Mouse (Mus musculus) C2C12 (cell line): ENCODE data around the gene Bscl2. TPM values are rescaled to one million over a fixed set of nuclear protein-coding genes. Genes with fewer than 3 reads are reported as not detected.
"Not testable (repeated sequence)": the region's sequence is repeated elsewhere in the genome, so short reads cannot be mapped to it uniquely, and the experiment has no call there.

Experiments used
- H3K27me3 ChIP-seq: one replicate; pipeline ENCODE4 v1.6.1; 2011; ENCODE audit not compliant: control insufficient read depth, insufficient read depth, insufficient read length
- H3K36me3 ChIP-seq: one replicate; pipeline ENCODE4 v1.6.1; 2011; ENCODE audit not compliant: control insufficient read depth, insufficient read depth
- H3K4me3 ChIP-seq: one replicate; pipeline ENCODE4 v1.5.1; 2011; ENCODE audit warnings: mild to moderate bottlenecking, control low read depth; ENCODE audit not compliant: poor library complexity, insufficient read depth, severe bottlenecking
- H3K79me2 ChIP-seq: one replicate; pipeline ENCODE4 v1.6.1; 2011; ENCODE audit not compliant: control insufficient read depth, insufficient read depth
- H3K79me3 ChIP-seq: one replicate; pipeline ENCODE4 v1.6.1; 2011; ENCODE audit warnings: low read depth, control low read depth
- H3ac ChIP-seq: one replicate; pipeline ENCODE3; 2011; ENCODE audit warnings: low read depth; ENCODE audit not compliant: control insufficient read depth, insufficient read length
- CEBPB ChIP-seq: IDR thresholded peaks from one replicate; pipeline ENCODE4 v1.6.1; 2011; ENCODE audit warnings: low read depth, mild to moderate bottlenecking, control low read depth, moderate library complexity
- CTCF ChIP-seq: IDR thresholded peaks from one replicate; pipeline ENCODE4 v1.5.1; 2011; ENCODE audit not compliant: control insufficient read depth, insufficient read depth, insufficient read length
- FOSL1 ChIP-seq: IDR thresholded peaks from one replicate; pipeline ENCODE4 v1.8.0; 2011; ENCODE audit warnings: mild to moderate bottlenecking, low read length; ENCODE audit not compliant: poor library complexity, insufficient read depth, severe bottlenecking
- MAX ChIP-seq: IDR thresholded peaks from one replicate; pipeline ENCODE4 v1.6.1; 2011; ENCODE audit warnings: mild to moderate bottlenecking, control low read depth
- MYOD1 ChIP-seq: IDR thresholded peaks from one replicate; pipeline ENCODE4 v1.6.1; 2011; ENCODE audit warnings: low read depth; ENCODE audit not compliant: control insufficient read depth, insufficient read length
- MYOG ChIP-seq: IDR thresholded peaks from one replicate; pipeline ENCODE4 v1.6.1; 2011; ENCODE audit not compliant: control insufficient read depth, insufficient read length; ENCODE audit errors: extremely low read depth
- USF1 ChIP-seq: IDR thresholded peaks from one replicate; pipeline ENCODE4 v1.6.1; 2011; ENCODE audit warnings: low read depth, mild to moderate bottlenecking, control low read depth, moderate library complexity
- polyA plus RNA-seq: library from polyadenylated mRNA; unstranded; fragments of >200 nt; fragmentation: generic; extraction: Trizol; gene quantifications from one replicate; pipeline ENCODE4 v1.2.1, GENCODE M21; 2012; ENCODE audit warnings: missing spikeins

Bscl2 gene
- polyA plus RNA-seq, 1 experiment = 5.4 TPM

DNA sequence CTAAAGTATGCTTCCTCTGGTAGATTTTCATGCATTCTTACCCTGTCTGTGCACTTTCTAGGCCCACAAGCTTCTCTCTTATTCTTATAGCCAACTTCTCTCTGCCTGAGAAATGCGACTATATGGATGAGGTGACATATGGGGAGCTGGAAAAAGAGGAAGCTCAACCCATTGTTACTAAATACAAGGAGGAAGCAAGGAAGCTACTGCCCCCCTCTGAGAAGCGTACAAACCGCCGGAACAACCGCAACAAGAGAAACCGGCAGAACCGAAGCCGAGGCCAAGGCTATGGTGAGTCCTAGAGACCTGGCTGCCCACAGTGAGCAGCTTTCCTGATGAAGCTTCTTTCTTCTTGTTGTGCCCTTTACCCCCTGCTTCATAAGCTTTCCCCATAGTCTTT is 7.6 kb upstream of the Bscl2 start, which contains the start of gene AC129217.1:
AC129217.1 (plus strand) TSS at position 114 of the 400 bp plus-strand sequence.
- TF ChIP-seq MYOG = no peak
- no peak for TF ChIP-seq CTCF
- TF ChIP-seq CEBPB = no peak
- TF ChIP-seq MAX = no peak
- TF ChIP-seq FOSL1 = no peak
- no peak for TF ChIP-seq USF1
- TF ChIP-seq MYOD1 = no peak
- Histone ChIP-seq H3K27me3 (no peaks in the 10 kb centered on the region), H3K79me3 (peaks cover 5% of the 10 kb centered on the region)

DNA sequence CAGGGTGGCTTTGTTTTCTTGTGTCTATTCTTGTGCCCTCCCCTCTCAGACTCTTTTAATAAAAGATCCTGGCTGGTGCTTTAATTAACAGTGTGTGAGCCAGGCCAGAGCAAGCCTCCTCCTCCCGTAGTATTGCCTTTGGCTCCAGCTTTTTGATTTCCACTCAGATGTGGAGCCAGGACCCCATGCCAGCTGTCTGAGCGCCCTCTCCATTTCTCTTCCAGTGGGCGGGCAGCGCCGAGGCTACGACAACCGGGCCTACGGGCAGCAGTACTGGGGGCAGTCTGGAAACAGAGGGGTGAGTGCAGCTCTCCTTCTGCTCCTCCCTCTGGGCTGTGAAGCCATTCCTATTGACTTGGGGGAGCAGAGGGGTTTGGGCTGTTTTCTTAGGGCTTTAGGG is 6.6 kb upstream of the Bscl2 start:
- Histone ChIP-seq H3K79me3 (peaks cover 2% of the 10 kb centered on the region), H3K4me3 (no peak overlapping the region), H3K36me3 (peaks cover 99% of the 10 kb centered on the region), H3K27me3 (no peaks in the 10 kb centered on the region), H3ac (no peak overlapping the region), H3K79me2 (peaks cover 24% of the 10 kb centered on the region)
- TF ChIP-seq FOSL1 (no peak), USF1 (no peak), CEBPB (no peak), CTCF (no peak), MAX (no peak), MYOD1 (no peak), MYOG (no peak)

More for the DNA sequence above, 7.6 kb upstream of the Bscl2 start, which contains the start of gene AC129217.1:
- peaks cover 98% of the 10 kb centered on the region for H3K36me3 ChIP-seq
- no peak within 1 kb of the TSS for H3ac ChIP-seq
- no peak within 1 kb of the TSS for H3K4me3 ChIP-seq
- peaks cover 33% of the 10 kb centered on the region for H3K79me2 ChIP-seq

DNA sequence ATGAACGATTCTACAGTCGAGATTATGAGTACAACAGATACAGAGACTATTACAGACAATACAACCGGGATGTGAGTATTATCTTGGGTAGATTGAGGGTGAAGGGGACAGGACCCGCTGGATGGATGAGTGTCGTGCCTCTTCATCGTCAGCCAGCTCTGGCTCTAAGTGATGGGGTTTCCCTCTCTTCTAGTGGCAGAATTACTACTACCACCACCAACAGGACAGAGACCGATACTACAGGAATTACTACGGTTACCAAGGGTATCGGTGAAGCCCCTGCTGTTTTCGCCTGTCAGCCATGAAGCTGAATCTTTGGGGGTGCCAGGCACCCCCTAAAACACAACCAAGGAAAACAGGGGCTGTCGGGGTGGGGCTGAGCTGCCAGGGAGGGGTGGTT is 6.0 kb upstream of the Bscl2 start:
- no peaks in the 10 kb centered on the region for H3K27me3 ChIP-seq
- H3ac ChIP-seq = no peak overlapping the region
- peaks cover 99% of the 10 kb centered on the region for H3K36me3 ChIP-seq
- H3K79me2 ChIP-seq = peaks cover 24% of the 10 kb centered on the region
- no peak for TF ChIP-seq CEBPB
- TF ChIP-seq FOSL1 = no peak
- no peak for TF ChIP-seq MYOD1
- no peak for TF ChIP-seq USF1
- no peak for TF ChIP-seq MAX
- TF ChIP-seq CTCF = no peak
- no peak for TF ChIP-seq MYOG
- peaks cover 2% of the 10 kb centered on the region for H3K79me3 ChIP-seq
- H3K4me3 ChIP-seq = no peak overlapping the region

DNA sequence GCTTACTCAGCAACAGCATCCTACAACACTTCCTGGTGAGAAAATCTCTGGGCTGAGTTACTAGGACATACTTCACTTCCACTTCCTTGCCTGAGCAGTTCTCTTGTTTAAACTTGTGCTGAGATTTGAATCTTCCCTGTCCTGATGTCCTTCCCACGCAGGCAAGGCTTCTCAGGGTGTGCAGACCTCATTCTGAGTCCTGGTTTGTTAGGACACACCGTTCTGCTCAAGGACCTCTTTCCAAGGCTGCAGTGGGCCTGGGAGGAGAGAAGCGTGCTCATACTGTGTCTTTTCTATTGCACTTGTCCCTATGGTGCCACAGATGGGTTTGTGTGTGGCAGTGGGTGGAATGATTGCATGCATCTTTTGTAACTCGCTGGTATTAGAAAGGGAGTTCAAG is 4.3 kb upstream of the Bscl2 start:
- H3K79me3 ChIP-seq = peaks cover 2% of the 10 kb centered on the region
- H3K36me3 ChIP-seq = peaks cover 90% of the 10 kb centered on the region
- TF ChIP-seq USF1 = no peak
- no peak for TF ChIP-seq MYOD1
- no peak for TF ChIP-seq MAX
- no peak for TF ChIP-seq CEBPB
- TF ChIP-seq MYOG = no peak
- TF ChIP-seq CTCF = no peak
- TF ChIP-seq FOSL1 = no peak
- no peaks in the 10 kb centered on the region for H3K27me3 ChIP-seq
- H3K79me2 ChIP-seq = peaks cover 12% of the 10 kb centered on the region
- no peak overlapping the region for H3ac ChIP-seq
- no peak overlapping the region for H3K4me3 ChIP-seq

DNA sequence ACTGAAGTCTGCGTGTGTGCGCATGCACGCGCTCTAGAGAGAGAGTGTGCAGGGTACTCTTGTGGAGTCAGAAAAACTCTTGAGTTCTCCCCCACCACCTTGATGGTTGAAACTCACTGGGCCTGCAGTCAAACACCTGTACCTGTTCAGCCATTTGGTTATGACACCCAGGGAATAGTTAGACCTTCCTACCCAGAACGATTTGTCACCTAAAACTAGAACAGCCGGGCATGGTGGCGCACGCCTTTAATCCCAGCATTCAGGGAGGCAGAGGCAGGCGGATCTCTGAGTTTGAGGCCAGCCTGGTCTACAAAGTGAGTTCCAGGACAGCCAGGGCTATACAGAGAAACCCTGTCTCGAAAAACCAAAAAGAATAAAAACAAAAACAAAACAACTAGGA is 940 bp upstream of the Bscl2 start:
- H3K36me3 ChIP-seq = peaks cover 77% of the 10 kb centered on the region
- H3K27me3 ChIP-seq, H3ac ChIP-seq, H3K79me3 ChIP-seq, H3K79me2 ChIP-seq, H3K4me3 ChIP-seq: not testable (repeated sequence)

DNA sequence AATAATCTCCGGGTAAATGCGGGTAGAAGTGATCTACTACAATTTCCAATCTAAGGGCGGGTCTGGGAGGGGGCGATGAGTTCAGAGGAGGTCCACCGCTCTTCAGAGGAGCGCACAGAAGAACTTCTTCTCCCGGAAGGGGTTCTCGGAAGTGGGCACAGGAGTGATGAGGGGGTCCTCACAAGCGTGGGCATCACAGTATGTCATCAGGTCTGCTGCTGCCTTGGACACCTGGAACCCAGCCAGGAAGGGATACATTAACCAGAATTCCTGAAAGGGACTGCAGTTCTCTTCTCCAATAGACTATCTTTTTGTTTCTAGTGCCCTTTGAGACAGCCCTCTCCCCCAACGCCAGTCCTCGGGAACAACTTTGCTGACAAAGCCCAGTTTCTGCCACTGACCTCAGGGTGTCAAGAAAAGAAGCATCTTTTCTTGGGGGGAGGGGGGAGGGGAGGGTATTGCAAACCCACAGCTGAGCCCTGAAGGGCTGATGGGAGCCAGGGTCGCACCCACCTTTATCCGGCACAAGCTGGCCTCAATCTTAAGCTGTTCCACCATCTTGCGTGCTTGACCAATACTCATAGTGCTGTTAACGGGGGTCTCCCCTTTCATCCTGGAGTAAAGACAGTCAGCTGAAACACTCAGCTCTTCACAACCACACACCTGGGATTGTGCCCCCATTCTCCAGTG is 919 bp downstream of the Bscl2 start:
- Histone ChIP-seq H3K79me2 (no peaks in the 10 kb centered on the region), H3K27me3 (no peaks in the 10 kb centered on the region), H3K79me3 (no peaks in the 10 kb centered on the region), H3K36me3 (peaks cover 73% of the 10 kb centered on the region), H3K4me3 (peak overlapping the region; percentile 18), H3ac (no peak overlapping the region)
- TF ChIP-seq MYOG = no peak
- TF ChIP-seq FOSL1 = no peak
- TF ChIP-seq USF1 = no peak
- TF ChIP-seq MYOD1 = no peak
- no peak for TF ChIP-seq MAX
- TF ChIP-seq CTCF = no peak
